Mouse (Mus musculus) retina, postnatal 7 days (tissue): Measurements from ENCODE around the gene Atp13a1.
A peak's percentile ranks its signal among the peaks of the same experiment; 100 is the strongest.

Source experiments
- DNase-seq: peaks from one replicate; pipeline ENCODE4 v3.0.0-alpha.2; 2012; ENCODE audit warnings: low read depth, low spot score

The Atp13a1 gene

DNA sequence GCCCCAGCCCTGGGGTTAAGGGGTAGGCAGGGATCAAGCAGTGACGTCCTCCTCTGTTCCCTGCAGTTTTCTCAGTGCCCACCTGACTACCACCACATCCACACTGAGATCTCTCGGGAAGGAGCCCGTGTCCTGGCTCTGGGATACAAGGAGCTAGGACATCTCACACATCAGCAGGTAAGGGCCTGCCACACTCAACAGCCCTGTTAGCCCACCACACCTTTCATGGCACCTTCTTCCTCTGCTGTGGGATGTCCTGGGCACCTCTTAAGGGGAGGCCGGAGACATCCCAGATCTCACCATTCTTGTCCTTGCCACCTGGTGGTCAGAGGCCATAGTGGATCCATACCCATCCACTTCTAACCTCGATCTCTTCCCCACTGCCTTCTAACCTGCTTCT lies 9.0 kb downstream of the Atp13a1 start:
- no peak for DNase-seq

DNA sequence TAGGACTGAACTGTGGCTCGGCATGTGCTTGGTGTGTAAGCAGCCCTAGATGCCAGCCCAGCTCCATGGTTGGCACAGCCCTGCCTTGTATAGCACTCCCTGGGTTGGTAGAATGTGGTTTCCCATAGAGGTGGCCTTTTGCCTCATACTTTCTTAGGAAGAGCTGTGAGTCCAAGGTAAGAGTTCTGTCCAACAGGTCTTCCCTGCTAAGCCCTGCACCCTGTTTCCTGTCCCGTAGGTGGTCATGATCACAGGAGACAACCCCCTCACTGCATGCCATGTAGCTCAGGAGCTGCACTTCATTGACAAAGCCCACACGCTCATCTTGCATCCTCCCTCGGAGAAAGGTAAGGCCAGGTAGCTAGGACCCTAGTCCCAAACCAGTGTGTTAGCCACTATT lies 10.8 kb downstream of the Atp13a1 start:
- no peak for DNase-seq

DNA sequence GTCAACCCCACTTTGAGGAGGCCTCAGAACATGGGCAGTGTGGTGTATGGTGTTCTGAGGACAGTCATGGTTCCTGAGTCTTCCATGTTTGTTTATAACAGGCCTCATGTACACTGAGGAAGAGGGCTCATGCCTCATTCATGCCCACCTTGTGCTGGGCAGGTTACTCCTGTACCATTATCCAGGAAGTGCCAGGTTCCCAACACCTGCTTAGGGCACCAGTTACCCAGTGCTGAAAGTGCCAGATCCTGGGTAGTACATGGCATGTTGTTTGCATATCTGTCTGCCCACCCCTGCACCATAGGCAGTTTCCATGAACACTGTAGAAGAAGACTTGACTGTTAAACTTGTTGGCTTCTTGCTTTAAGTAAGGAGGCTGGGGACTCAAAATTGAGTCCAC lies 11.3 kb downstream of the Atp13a1 start:
- DNase-seq, result no peak

DNA sequence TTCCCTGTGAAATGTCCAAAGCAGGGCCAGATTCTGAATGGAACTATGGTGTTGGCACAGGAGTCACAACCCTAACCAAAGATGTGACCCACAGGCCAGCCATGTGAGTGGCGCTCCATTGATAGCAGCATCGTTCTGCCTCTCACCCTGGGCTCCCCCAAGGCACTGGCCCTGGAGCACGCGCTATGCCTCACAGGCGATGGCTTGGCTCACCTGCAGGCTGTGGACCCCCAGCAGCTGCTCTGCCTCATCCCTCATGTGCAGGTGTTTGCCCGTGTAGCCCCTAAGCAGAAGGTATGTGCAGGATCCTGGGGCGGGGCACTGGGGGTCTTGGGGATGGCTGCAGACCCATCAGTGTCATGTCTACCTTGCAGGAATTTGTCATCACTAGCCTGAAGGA lies 12.4 kb downstream of the Atp13a1 start:
- DNase-seq, result no peak

DNA sequence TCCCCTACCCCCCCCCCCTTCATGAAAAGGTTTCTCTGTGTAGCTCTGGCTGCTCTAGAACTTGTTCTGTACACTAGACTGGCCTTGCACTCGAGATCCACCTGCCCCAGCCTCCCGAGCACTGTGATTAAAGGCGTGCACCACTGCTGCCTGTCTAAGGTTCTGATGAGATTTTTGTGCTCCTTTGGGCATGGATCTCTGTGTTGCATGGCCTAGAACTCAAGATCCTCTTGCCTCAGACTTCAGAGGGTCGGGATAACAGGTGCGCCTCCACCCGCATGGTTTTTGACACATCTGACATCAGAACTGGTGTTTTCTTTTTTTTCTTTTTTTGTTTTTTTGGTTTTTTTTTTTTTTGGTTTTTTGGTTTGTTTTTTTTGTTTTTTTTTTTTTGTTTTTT lies 13.6 kb downstream of the Atp13a1 start:
- DNase-seq, result no peak

DNA sequence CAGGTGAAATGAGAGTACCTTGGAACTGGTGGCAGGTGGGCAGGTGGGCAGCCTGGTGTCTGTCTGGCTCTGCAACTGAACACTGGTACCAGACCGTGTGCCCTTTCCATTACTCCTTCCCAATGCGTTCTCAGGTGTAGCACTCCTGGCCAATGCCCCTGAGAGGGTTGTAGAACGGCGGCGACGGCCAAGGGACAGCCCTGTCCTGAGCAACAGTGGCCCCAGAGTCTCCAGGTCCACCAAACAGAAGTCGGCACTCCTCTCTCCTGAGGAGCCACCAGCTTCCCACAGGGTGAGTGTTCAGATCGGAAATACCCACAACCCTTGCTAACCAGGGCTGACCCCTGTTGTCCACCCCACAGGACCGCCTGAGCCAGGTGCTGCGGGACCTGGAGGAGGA lies 14.1 kb downstream of the Atp13a1 start:
- no peak for DNase-seq

DNA sequence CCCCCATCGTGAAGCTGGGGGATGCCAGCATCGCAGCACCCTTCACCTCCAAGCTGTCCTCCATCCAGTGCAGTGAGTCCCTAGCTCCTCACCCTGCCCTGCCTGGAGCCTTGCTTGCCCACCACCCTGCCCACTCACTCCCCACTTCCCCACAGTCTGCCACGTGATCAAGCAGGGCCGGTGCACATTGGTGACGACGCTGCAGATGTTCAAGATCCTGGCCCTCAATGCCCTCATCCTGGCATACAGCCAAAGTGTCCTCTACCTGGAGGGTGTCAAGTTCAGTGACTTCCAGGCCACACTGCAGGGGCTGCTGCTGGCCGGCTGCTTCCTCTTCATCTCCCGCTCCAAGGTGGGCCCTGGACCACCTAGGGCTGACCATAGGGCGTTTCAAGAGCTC lies 14.5 kb downstream of the Atp13a1 start:
- no peak for DNase-seq

DNA sequence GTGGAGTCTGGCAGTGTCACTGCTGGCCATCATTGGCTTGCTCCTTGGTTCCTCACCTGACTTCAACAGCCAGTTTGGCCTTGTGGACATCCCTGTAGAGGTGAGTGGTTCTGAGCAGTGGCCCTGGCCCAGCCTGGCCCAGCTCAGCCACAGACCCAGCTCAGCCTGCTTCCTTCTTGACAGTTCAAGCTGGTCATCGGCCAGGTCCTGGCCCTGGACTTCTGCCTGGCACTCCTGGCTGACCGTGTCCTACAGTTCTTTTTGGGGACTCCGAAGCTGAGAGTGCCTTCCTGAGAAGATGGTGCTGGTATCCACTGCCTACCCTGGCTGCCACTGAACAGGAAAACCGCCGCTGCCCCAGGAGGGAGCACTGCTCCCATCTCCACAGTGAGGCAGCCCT lies 16.3 kb downstream of the Atp13a1 start:
- no peak for DNase-seq

DNA sequence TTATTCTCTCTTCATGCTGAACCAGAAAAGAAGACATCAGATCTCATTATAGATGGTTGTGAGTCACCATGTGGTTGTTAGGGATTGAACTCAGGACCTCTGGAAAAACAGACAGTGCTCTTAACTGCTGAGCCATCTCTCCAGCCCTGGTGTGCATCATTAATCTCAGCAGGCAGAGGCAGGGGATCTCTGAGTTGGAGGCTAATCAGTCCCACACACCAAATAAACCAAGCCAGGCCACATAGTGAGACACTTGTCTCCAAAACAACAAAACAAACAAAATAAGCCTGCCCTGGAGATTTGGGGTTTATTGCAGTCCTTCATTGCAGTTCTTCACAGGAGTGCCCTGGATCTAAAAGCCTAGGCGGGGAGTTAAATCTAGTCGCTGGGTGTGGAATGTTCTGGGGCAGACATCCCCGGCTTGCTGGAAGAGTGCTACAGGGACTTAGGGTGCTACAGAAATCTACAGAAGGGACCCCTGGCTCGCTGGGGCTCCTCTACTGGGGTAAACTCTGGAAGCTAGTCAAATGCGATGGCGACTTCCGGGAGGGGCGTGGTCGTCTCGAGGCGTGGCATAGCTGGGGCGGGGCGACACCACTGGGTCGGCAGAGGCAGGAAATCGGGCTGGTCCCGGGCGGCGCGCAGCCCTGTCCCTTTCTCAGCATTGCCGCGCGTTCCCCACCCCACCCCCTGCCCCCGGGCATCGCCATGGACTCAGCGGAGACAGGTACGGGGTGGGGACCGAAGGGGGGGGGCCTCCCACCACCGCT lies 17.3 kb downstream of the Atp13a1 start, which contains the start of gene Gmip:
Gene Gmip (plus strand): TSS at position 586 of the 770 bp plus-strand sequence.
- DNase-seq, result peak; percentile 14

DNA sequence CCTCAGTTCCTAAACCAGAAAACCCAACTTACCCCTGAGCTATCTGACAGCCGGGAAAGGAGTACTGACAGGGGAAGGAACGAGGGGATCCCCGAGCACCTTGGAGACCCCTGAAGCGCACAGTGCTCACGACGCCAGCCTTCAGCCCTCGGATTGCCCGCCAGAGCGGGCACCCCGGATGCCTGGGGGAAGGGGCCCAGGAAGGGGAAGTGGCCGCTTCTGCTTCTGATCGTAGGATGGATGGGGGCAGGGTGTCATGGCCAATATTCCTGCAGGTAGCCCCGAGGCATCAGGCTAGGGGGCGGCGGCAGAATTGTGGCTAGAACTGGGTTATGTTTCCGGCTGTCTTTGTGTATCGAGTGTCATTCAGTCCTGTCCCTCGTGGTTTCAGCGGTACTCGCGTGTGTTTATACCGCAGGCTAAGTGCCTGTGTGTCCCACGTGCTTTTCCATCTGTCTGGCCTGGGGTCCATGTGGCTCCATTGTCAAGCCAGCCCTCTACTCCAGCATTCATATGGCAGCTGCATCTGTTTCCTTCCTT lies 18.0 kb downstream of the Atp13a1 start:
- DNase-seq, result peak; percentile 14

DNA sequence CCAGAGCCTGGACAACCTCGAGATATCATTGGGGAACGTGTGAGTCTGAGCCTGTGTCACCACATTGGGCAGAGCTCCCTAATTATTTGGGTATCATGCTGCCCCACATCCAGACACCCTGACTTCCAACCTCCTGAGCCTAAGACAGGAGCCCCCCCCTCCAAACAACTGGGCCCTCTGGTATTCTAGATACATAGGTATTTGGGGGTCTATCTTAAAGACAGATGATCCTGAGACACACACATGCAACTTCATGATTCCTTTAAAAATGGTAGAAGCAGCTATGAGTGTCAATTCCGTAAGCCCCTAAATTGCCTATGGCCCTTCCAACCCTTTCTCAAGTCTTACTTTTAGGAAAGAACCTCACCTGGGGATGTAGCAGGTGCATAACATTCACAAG lies 18.9 kb downstream of the Atp13a1 start:
- no peak for DNase-seq

DNA sequence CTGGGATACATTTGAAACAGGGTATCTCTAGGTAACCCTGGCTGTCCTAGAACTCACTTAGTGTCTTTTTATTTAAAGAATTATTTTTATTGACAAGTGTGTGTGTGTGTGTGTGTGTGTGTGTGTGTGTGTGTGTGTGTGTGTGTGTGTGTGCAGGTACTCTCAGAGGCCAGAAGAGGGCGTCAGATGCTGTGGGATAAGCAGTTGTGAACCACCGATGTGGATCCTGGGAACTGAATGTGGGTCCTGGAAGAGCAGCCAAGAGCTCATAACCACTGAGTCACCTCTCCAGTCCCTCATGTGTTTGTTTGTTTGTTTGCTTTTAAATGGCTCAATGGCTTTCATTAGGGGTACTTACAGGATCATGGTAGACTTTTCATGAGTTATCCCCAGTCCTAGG lies 23.9 kb downstream of the Atp13a1 start:
- no peak for DNase-seq

DNA sequence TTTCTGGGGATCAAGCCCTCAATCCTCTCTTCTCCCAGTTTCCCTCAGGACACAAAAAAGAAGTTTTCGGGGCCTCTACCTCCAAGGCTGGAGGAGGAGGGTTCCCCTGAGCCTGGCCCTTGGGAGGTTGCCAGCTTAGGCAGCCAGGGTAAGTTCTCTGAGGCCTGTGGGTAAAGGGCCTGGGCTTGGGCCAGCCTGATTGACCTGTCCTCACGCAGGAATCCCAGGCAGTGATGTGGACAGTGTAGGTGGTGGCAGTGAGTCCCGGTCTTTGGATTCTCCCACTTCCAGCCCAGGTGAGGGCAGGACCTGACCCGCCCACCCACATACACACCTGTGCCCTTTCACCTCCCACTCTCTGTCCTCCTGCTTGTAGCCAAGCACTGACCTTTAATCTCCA lies 24.4 kb downstream of the Atp13a1 start:
- DNase-seq, result no peak

DNA sequence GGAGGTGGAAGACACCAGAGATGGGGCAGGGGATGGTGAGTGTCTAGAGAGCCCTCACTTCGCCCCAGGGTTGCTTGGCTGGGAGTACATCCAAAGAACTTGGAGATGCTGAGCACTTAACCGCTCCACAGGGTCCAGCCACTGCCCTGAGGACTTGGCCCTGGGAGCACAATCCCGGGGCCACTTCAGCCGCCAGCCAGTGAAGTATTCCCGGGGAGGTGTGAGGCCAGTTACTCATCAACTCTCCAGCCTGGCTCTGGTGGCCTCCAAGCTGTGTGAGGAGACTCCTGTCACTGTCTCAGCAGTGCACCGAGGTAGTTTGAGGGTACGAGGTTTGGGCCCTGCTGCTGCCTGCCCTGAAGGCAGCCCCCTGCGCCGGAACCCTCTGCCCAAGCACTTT lies 29.5 kb downstream of the Atp13a1 start:
- no peak for DNase-seq

DNA sequence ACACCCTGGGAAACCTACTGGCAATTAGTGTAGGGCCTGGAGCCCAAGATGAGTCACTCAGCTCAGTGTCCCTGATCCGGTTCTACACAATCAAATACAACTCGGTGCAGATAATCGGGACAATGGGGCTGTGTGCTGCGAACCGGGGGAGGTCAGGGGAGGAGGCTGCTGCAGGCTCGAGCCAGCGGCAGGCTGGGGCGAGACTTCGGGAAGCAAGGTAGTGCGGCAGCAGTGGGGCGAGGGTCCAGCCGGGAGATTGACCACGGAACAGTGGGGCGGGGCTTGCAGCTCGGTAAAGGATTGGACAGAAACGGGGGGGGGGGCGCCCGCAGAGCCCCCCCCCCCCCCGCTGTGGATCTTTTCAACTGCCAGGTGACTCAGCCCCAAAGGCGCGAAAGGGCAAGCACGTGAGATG lies 31.0 kb downstream of the Atp13a1 start:
- DNase-seq, result peak; percentile 5

DNA sequence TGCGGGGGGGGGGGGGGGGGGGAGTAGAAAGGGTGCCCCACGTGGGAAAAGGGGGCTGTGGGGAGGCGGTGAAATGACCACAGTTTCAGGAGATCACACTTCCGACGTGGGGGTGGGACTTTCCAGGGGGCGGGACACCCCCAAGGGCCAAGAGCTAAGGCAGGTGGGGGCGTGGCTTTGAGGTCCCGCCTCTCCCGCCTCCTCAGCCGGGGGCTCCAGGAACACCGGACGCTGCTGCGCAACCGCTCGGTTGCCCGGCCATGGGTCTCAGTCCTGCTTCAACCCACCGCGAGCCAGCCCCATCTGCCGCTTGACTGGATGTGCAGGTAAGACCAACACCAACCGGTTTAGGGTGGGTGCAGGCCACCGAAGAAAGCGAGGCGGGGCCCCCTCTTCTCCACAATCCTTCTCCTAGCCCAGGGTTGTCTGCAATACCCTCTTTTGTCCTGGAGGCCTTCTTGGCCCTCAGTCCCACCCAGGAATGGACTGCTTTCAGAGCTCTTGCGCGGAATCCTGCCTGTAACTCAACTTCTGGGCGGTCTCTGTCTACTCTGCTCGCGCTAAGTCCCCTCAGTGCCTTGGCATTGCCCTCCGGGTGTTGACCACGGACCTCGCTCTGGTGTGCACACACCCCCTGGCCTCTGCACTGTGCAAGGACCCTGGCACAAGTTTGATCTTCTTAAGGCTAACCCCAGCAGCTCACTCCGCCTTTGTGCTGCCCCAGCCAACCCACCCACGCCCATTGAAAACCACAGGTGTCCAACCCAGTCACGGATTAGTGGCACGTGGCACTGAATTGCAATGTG lies 31.6 kb downstream of the Atp13a1 start, which contains the start of gene Lpar2:
Gene Lpar2 (plus strand): TSS at position 44 of the 806 bp plus-strand sequence.
- peak; percentile 24 for DNase-seq

DNA sequence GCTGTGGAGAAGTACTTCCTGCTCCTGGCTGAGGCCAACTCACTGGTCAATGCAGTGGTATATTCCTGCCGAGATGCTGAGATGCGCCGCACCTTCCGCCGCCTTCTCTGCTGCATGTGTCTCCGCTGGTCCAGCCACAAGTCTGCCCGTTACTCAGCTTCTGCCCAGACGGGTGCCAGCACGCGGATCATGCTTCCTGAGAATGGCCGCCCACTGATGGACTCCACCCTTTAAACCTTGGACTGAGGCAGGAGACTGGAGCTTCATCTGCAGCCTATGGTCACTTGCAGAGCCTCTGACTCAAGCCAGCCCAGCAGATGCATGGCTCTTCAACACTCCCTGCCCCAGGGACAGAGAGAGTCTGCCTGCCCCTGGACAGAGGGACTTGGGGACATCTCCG lies 35.4 kb downstream of the Atp13a1 start:
- no peak for DNase-seq

DNA sequence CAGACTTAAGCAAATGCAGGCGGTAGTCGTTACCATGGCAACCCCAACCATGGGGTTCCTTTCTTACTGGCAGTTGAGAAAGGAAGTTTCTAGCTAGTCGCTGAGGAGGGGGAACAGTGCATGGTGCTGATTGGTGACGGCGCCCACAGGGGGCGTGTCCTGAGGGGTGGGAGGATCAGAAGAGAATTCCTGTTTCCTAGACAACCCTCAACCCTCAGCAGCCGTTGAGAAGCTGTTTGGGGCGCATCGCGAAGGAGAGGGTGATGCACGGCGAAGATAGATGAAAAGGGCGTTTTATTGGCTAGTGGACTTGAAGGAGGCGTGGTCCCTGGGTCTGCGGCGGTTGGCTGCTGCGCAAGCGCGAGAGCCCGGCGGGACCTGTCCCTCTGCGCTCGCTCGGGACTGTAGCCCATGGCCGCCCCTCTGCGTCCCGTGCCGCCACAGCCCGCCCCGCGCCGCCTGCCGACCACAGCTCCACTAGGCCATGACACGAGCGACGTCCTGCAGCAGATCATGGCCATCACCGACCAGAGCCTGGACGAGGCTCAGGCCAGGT lies 41.4 kb downstream of the Atp13a1 start, which contains the start of gene Pbx4:
Gene Pbx4 (plus strand): TSS at position 194 of the 556 bp plus-strand sequence.
- peak; percentile 64 for DNase-seq

DNA sequence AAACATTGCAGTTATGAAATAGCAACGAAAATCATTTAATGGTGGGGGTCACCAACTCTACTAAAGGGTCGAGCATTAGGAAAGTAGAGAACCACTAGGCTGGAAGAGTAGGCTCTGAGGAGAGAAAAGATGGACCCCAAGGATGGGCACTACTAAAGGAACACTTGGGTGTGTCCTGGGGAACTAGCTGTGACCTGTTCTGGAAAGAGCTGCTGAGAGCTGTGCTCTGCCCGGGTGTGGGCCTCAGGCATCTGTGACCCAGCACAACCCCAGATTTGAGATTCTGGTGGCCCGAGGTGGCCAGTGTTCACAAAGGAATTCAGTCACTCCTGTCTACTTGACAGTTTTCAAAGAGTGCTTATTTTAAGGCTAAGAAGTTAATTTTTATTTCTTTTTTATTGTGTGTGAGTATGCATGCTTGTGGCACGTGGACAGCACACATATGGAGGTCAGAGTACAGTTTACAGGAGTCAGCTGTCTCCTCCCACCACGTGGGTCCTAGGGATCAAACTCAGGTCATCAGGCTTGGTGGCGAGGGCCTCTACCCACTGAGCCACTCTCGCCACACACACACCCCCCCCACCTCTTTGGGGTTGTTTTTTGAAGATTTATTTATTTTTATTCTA lies 46.2 kb downstream of the Atp13a1 start:
- no peak for DNase-seq

DNA sequence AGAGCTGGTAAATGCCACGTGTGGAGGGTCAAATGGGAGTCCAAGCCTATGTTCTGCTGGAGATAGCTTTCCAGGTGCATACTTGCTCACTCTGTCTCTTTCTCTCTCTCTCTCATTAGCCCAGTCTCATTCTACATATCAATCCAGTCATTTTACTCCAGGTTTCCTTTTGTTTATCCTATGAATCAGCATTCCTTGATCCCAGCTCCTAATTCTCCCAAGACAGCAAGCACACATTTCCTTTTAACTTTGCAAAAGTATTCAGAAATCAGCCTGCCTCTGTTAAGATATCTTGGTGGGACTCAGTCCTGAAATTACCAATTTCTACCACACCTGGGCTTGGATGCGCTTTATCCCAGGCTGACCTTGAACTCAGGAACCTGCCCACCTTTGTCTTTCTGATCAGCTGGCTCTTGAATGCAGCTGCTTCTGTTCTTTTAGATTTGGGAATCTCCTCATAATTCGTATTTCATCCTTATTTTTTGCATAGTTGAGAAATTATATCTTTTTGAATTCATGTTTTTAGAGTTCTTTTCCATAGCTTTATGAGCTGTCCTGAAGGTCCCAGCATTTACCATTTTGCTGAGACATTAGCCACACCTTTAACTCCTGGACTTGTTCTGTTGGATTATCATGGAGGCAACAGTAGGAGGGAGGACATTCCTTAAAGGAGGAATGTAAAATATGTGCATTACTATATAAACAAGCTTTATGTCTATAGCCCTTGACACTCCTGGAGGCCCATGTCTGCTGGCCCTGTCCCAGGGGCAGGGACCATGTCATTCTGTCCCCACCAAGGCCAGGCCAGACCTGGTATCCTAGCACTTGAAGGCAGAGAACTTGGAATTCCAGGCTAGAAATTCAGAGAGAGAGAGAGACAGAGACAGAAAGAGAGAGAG lies 56.5 kb downstream of the Atp13a1 start:
- DNase-seq, result no peak

DNA sequence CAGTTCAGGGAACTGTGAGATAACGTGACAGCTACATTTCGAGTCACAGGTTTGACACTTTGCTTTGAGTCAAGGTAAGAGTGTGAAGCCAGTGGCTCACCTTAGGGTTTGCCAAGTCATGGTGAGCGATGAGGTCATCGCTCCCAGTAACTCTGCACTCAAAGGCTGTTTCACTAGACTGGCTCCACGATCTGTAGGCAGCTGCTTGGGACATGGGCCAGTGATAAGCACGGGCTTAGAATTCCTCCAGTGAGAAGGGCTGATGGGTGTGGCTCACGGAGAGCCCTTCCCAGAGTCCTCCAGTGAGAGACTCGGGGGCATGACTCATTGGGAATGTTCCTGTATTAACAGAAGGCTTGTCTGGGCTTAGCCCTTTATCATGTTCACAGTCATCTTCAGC lies 58.0 kb downstream of the Atp13a1 start:
- DNase-seq, result no peak
